Mouse (Mus musculus): Measurements from ENCODE around the gene Krr1. TPM values are rescaled to one million over a fixed set of nuclear protein-coding genes. Genes with fewer than 3 reads are reported as not detected.

Krr1 gene
- total RNA-seq (2022), result 10 to 100 TPM; 38.5 to 49.1 (median 42.1) TPM

DNA sequence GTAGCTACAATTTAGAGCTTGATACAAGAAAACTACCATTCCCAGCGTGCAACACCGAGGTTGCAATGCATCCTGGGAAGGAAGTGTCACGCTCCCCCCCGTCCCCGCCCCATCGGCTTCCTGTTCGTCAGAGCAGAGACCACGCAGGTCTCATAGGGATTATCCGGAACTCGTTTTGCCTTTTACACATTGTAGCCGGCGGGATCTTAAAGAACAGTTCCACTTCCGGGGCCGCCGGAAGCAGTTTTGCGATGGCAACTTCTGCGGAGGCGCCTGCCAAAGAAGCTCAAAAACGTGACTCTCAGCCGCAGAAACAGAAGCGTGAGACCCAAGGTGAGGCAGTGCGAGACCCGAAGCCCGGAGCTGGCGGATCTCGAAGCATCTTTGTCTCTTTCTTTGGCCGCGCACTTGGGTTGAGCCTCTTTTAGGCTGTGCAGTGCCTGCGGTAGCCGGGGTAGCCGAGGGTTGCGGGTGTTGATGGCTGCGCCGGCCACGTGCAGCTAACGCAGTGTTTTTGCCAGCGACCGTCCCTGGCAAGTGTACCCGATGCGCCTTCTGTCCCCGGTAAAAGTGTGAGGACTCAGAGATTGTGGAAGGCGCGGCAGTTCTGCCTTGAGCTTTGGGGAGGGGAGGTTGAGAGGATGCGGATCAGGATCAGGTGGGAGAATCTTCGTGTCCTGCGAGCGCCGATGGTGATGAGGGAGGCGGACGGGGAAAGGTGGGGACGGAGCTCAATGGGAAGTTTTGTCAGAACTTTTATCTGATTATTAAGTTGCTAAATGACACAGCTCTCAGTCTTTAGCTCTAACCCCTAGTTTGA lies at the start of gene Krr1:
Gene Krr1, plus strand, starts transcription at position 123 of the 820 bp plus-strand sequence.
- DNase-seq, result peak; percentile 88

- DNase-seq, result no peak
These were observed 48.8 kb upstream of the Krr1 start for GRCm38 (mm10) chr10:111923503-111924135.

GRCm38 (mm10) chr10:111924141-111924540 lies 48.3 kb upstream of the Krr1 start:
- no peak for DNase-seq

DNA sequence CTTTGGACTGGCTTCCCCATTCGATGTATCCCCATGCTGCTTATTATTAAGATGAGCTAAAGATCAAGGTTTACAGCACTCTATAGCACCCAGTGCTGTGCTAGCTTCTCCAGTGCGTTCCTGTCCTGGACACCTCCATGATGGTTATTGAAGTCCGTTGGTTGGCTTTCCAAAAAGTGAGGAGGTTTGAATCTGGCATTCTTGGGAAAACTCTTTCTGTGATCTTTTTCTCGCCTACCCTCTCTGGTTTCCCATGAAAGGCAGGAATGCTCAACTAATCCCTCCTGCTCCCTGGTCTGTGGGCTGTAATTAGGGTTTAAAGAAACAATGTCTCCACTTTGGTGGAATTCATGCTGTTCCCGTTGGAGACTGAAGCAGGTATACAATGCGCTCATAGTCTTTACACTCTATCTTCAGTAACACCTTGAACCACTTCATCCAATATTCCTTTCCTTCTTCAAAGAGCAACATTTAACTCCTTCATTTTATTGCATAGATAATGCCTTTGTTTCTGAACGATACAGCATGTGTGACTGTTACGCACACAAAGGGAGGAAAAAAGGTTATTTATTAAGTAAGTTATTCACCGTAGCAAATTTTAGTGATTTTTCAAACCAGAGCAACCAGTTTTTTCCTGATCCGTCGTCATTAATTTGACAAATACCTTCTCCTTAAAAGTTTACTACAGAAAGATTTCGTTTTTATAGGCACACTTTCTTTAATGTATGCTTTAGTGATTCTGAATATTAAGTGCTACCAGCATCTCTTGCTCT lies 47.6 kb upstream of the Krr1 start:
- DNase-seq, result no peak

GRCm38 (mm10) chr10:111925489-111925860 lies 47.0 kb upstream of the Krr1 start:
- DNase-seq, result peak; percentile 82

- no peak for DNase-seq
These were observed 39.7 kb upstream of the Krr1 start for GRCm38 (mm10) chr10:111932621-111933345.

DNA sequence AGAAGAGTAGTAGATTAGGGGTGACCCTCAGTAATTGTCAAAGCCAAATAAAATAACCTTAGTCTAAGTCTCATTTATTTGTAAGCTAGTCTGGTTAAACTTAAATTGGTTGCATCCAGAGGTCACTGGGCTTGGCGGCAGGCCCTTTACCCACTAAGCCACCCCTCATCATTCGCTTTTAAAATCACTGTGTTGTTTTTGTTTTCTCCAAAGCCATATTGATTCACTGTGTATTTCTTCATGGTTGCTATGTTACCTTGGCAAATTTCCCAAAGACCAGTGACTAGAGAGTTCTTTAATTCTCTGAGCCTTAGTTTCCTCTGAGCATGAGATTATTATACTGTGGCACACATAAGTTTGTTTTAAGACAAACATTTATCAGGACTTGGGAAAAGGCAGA lies 37.3 kb upstream of the Krr1 start:
- DNase-seq, result no peak

GRCm38 (mm10) chr10:111936021-111936420 lies 36.4 kb upstream of the Krr1 start:
- DNase-seq, result no peak

DNA sequence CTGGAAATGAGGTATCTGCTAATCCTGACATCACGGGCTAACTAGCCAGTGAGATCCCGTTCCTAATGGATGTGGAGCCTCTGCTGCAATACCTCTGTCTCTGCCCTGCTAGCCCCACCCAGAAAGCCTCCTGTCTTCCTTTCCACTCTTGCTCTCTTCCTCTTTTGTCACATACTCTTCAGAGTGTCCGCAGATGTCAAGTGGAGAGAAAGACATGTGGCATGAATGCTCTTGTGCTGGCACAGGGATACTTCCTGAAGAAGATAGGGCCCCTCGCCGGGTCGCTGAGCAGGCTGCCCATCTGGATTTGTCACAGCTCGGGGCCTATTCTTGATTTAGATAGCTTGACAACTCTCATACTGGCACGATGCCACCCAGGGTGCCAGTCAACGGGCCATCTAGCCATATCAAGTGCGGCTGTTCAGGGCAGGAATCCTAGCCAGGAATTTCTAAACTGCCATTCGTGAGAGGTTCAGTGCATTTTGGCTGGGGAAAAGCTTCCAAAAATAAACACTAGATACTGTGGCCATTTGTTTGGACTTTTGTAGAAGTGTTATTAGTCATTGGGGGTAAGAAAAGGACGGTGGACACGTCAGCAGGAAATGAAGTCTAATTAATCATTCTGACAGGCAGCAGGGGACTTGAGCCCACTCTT lies 35.8 kb upstream of the Krr1 start:
- DNase-seq, result no peak

DNA sequence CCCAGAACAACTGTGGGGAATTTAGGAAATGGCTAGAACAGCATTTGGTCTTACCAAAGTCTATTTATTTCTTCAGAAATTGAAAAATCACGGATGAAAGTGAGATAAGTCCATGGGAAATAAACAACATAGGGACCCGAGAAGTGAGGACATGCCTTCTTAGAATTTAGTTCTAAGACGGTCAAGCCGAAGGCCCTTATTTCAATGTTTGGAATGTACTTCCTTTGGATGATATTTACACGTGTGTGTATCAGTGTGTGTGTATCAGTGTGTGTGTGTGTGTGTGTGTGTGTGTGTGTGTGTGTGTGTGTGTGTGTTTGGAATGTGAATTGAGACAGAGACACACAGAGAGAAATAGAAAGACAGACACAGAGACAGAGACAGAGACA lies 35.3 kb upstream of the Krr1 start:
- no peak for DNase-seq

DNA sequence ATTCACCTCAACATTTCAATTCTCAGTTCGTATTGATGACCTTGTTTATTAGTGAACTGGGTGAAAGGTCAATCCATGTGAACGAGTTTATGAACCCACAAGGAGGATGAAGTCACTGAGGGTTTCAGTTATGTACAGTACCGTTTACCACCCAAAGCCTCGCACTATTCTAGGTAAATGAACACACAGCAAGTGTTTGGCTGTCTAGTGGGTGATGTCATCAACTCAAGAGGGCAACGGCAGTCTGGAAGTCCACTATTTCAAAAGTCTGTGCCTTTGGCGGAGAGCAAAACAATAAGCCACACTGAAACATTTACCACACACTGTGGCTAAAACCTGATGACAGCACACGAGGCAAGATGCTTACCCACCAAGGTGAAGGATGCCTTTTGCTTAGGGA lies 29.4 kb upstream of the Krr1 start:
- DNase-seq, result no peak

DNA sequence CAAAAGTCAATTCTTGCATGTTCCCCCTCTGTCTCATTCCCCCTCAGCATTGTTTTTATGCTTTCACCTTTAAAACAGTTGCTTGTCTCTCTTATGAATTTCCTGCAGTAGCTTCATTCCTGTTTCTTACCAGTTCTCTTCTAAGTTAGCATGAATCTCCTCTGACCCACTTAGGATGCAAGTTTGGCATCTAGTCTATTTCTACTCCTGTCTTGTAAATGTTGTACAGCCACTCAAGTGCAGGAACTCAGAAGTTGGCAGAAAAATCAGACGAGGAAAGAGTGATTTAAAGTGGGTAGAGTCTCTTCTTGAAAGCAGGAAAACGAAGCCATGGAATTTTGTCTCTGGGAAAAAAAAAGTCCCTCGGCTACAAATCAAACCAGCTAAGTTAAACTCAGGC lies 26.9 kb upstream of the Krr1 start:
- no peak for DNase-seq

DNA sequence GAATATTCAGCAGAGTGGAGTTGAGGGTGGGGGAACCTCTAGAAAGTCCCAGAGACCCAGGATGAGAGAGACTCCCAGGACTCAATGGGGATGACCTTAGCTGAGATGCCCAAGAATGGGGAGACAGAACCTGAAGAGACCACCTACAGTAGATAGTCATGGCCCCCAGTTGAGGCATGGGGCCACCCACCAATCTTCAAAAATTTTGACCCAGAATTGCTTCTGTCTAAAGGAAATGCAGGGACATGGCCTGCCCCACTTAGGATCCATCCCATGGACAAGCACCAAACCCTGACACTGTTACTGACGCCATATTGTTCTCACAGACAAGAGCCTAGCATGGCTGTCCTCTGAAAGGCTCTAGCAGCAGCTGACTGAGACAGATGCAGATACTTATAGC lies 24.4 kb upstream of the Krr1 start:
- no peak for DNase-seq

- DNase-seq, result no peak
These were observed 23.5 kb upstream of the Krr1 start for GRCm38 (mm10) chr10:111949008-111949407.

DNA sequence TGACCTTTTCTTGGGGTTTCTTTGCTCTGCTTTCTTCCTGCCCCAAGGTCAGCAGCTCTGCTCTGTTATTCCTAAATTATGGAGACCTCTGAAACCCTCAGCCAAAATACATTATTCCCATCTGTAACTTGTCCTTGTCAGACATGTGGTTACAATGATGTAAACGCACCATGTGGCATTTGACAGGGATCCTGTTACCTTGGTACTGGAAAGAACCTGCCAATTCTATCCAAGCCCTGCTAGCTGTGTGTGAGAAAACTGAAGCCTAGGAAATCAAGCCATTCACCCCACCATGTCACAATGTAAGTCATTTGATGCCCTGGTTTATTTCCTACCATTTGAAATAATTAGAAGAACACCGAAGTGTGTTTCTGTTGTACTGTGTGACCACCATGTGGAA lies 16.6 kb upstream of the Krr1 start:
- no peak for DNase-seq

GRCm38 (mm10) chr10:111957271-111958045 lies 15.0 kb upstream of the Krr1 start:
- DNase-seq, result peak; percentile 42

GRCm38 (mm10) chr10:111958046-111958421 lies 14.4 kb upstream of the Krr1 start:
- no peak for DNase-seq

DNA sequence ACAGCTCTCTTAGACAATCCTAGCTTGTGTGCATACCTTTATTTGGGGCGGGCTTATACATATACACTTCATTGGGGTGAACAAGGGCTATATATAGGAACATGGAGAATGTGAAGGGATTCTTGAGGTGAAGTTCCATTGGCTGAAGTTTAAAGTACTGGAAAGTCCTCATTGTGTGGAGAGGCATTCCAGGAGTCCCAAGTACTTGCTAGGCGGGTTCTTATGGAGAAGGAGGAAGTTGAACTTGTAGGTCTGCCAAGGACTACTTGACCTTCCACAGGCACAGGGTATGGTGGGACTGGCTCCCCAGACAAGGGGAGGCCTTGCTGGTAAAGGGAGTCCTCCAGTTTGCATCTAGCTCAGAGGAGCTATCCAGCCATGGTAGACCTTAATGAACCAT lies 13.1 kb upstream of the Krr1 start:
- DNase-seq, result no peak

DNA sequence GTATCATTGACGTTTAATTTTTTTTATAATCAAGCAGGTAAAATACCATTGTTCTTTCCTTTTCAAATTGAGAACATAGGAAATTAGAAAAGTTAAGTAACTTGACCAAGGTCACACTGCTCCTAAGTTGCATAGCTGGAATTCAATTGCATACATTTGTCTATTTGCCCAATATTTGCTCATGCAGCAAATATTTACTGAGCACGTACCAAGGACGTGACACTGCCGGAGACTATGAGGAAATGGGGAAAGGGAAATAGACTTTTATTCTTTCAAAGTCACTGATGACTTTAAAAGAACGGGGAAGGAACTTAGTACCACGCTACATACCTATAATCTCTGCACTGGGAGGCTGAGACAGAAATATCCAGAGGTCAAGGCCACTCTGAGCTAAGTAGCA lies 12.0 kb upstream of the Krr1 start:
- no peak for DNase-seq

DNA sequence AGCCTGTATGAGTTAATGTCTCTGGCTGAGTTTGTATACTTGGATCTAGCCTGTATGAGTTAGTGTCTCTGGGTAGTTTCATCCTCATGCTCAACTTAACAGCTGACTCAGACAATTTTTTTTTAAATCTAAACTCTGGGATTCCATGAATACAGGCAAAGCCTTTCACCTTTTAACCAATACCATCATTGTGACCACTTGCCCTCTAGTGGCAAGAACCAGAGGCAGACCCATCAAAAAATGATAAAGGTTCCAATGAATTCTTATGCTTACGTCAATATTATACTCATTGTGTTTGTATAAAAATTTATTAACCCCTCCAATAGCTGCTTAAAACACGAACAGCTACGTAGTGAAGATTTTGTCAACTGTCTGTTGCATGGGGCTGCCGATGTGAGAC lies 6.1 kb upstream of the Krr1 start:
- no peak for DNase-seq

DNA sequence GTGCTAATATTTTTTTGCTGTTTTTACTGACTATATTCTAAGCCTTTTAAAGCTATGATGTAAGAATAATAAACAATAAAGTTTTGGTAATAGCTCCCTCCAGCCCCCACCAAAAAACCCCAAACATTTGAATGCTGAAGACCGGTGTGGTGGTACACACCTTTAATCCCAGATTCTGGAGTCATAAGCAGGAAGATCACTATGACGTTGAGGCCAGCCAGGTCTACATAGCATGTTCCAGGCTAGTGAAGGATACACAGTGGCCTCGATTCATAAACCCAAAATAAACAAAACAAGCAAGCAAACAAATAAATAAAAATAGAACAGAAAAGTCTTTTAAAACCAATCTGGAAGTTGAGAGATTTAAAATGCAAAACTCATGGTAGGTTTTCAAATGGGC lies 535 bp upstream of the Krr1 start:
- no peak for DNase-seq

- peak; percentile 20 for DNase-seq
These were observed 5.1 kb downstream of the Krr1 start for GRCm38 (mm10) chr10:111977584-111977983.
